Mouse (Mus musculus) C2C12 (cell line): ENCODE data around the gene Tenm4.

ENCODE experiments used
- CEBPB ChIP-seq: IDR thresholded peaks from one replicate; pipeline ENCODE4 v1.6.1; 2011; ENCODE audit warnings: low read depth, mild to moderate bottlenecking, control low read depth, moderate library complexity
- CTCF ChIP-seq: IDR thresholded peaks from one replicate; pipeline ENCODE4 v1.5.1; 2011; ENCODE audit not compliant: control insufficient read depth, insufficient read depth, insufficient read length
- MAX ChIP-seq: IDR thresholded peaks from one replicate; pipeline ENCODE4 v1.6.1; 2011; ENCODE audit warnings: mild to moderate bottlenecking, control low read depth
- MYOD1 ChIP-seq: IDR thresholded peaks from one replicate; pipeline ENCODE4 v1.6.1; 2011; ENCODE audit warnings: low read depth; ENCODE audit not compliant: control insufficient read depth, insufficient read length

GRCm38 (mm10) chr7:96859077-96859476 lies 688.0 kb downstream of the Tenm4 start:
- TF ChIP-seq CTCF: no peak
- TF ChIP-seq CEBPB: no peak
- TF ChIP-seq MAX: no peak
- TF ChIP-seq MYOD1: no peak
